Mouse (Mus musculus) CH12.LX (cell line): ENCODE measurements at regions not wholly inside any gene's neighbourhood (a gene's known extent, or its start where the extent isn't known, plus 50 kb on each side); places are given as distances from the start of the nearest gene placed in this dataset.

Experiments
- CTCF ChIP-seq, 2 experiments: IDR thresholded peaks in 1 of 2; conservative IDR thresholded peaks in 1 of 2; 2 replicates each; pipeline ENCODE4 v1.5.1; 2011 to 2012; ENCODE audit warnings: low read depth in 2 of 2, low read length in 2 of 2, improper control_type of control experiment in 1 of 2, inconsistent platforms in 1 of 2, mild to moderate bottlenecking in 1 of 2, moderate library complexity in 1 of 2
- E2F4 ChIP-seq: IDR thresholded peaks from 2 replicates; pipeline ENCODE4 v1.6.1; 2011; ENCODE audit warnings: low read depth, low read length, improper control_type of control experiment; ENCODE audit not compliant: insufficient replicate concordance
- EP300 ChIP-seq: IDR thresholded peaks from 2 replicates; pipeline ENCODE4 v1.6.1; 2011; ENCODE audit warnings: low read length, improper control_type of control experiment
- GABPA ChIP-seq: IDR thresholded peaks from 2 replicates; pipeline ENCODE4 v1.6.1; 2012; ENCODE audit warnings: low read depth, low read length, improper control_type of control experiment, inconsistent platforms; ENCODE audit not compliant: insufficient replicate concordance
- MAFK ChIP-seq: IDR thresholded peaks from 2 replicates; pipeline ENCODE4 v1.6.1; 2011; ENCODE audit warnings: low read length, improper control_type of control experiment; ENCODE audit not compliant: insufficient replicate concordance
- POLR2A ChIP-seq: IDR thresholded peaks from 2 replicates; pipeline ENCODE4 v1.6.1; 2011; ENCODE audit warnings: low read depth, mild to moderate bottlenecking, improper control_type of control experiment, low read length
- RCOR1 ChIP-seq: conservative IDR thresholded peaks from 2 replicates; pipeline ENCODE4 v1.6.1; 2012; ENCODE audit warnings: low read depth, mild to moderate bottlenecking, inconsistent platforms, low read length, improper control_type of control experiment
- ZMIZ1 ChIP-seq: IDR thresholded peaks from 2 replicates; pipeline ENCODE4 v1.6.1; 2012; ENCODE audit warnings: low read depth, mild to moderate bottlenecking, inconsistent platforms, low read length, improper control_type of control experiment

- TF ChIP-seq GABPA, result no peak
- no peak for TF ChIP-seq EP300
- TF ChIP-seq E2F4, result no peak
- TF ChIP-seq MAFK, result no peak
- no peak for TF ChIP-seq CTCF (conservative IDR thresholded peaks at IDR 0.05 in 1 of 2, IDR thresholded peaks at IDR 0.05 in 1 of 2; ENCODE audit: low read depth in 2 of 2, low read length in 2 of 2)
- no peak for TF ChIP-seq POLR2A
- TF ChIP-seq RCOR1, result no peak
- TF ChIP-seq ZMIZ1, result no peak
Measured at GRCm38 (mm10) chr2:85255610-85256009, 58.6 kb upstream of the Lrrc55 start.
